Mouse (Mus musculus): ENCODE results near the gene Gm44965. TPM values are rescaled to one million over a fixed set of nuclear protein-coding genes. Genes with fewer than 3 reads are reported as not detected.

Gene Gm44965
- total RNA-seq, 2 experiments from 2014 or later: 2.0 TPM; not detected in 1

DNA sequence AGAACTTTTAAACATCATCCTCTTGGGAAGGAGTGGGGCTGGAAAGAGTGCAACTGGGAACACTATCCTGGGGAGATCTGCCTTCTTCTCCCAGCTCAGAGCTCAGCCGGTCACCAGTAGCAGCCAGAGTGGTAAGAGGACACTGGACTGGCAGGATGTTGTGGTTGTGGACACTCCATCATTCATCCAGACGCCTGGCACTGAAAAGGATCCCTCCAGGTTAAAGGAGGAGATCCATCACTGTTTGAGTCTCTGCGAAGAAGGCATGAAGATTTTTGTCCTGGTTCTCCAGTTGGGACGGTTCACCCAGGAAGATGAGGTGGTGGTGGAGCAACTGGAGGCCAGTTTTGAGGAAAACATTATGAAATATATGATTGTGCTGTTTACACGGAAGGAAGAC is 65.0 kb downstream of the Gm44965 start:
- DNase-seq (ENCODE audit: low spot score in 2 of 2): no peak

DNA sequence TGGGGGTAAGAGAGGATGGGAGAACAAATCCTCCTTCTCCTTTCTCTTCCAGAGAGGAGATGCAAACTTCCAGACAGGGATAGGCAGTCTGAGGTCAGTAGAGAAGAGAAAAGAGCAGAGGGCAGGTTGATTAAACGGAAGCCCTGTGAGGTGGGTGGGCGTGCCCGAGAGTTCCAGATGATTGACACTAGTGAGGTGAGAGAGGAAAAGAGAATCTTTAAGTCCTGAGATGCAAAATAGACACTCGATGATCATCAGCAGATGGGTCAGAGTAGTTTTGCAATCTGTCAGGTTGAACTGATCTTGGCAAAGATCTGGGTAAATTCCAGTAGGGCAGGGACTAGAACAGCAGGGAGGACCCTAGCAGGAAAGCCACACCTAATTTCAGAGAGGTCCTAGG is 71.0 kb downstream of the Gm44965 start:
- DNase-seq (ENCODE audit: low spot score in 2 of 2): no peak

DNA sequence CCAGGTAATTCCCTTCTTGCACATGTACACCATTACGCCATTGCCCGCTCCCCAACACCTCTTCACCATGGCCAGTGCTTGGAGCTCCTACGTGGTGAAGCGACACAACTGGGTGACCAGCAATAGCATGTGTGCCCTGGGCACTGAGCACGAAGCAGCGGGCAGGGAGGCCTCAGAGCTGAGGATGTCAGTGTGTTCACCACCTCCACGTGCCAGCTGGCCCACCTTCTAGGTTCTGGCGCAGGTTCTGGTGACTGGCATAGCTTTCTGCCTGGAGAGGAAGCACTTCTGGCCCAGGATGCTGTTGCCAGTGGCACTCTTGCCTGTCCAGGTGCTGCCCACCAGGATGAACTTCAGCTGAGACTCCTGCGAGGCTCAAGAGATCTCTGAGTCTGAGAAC is 71.7 kb downstream of the Gm44965 start:
- no peak for DNase-seq (ENCODE audit: low spot score in 2 of 2)

DNA sequence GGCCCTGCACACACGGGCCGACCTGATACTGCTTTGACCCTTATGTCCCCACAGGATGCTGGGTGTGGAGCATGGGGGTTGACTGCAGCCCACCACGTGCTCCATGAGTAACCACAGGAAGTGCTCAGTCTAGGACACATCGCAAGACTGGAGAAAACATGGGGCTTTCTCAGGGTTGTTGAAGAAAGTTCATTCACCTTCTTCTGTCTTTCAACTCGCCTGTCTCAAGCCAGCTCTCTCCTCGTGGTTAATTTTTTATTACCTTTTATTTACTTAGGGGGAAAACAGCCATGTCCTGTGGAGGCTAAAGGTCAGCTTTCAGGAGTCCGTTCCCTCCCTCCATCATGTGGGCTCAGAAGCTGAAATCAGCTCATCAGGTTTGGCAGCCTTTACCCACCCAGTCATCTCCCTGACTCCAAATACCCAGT is 72.4 kb downstream of the Gm44965 start:
- no peak for DNase-seq (ENCODE audit: low spot score in 2 of 2)

DNA sequence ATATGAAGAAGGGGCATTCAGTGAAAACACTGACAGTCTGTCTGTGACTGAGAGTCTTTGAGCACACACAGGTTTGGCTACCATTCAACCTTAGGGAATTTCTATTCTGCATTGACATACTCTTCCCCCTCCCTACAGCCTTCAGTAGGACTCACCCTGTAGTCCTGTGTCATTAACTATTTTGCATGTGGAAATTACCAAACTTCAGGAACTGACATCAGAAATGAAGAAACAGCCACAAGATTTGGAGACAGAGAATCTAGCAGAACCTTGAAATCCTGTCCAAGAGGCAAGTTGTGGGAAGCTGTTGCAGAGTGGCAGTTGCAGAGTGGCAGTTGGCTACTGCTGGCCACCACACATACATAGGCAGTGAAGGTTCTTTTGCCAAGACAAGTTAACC is 74.3 kb downstream of the Gm44965 start:
- no peak for DNase-seq (ENCODE audit: low spot score in 2 of 2)

Other genes starting within 250 kb of the Gm44965 start
- 10 to 100 TPM; 47.5 to 50.8 TPM for gene Krba1, start 198.4 kb upstream of the Gm44965 start, total RNA-seq (2021)
- 10 to 100 TPM; 64.1 to 64.7 TPM for gene Zfp467, start 148.1 kb upstream of the Gm44965 start, total RNA-seq (2021)
- gene Sspo, start 145.7 kb upstream of the Gm44965 start, total RNA-seq (2021): 1 to 10 TPM; 2.6 to 4.0 TPM
- gene Atp6v0e2, start 56.3 kb upstream of the Gm44965 start, total RNA-seq (2021): 10 to 100 TPM; 55.8 to 57.0 TPM
- gene Lrrc61, start 39.1 kb upstream of the Gm44965 start, total RNA-seq (2021): 10 to 100 TPM; 42.8 to 43.5 TPM
- gene Rarres2, start 21.2 kb upstream of the Gm44965 start, total RNA-seq (2021): 100 to 1,000 TPM in 1 of 2 experiments, 10 to 100 TPM in 1; 82.0 to 161 TPM
- gene Gm45021, start 4.3 kb upstream of the Gm44965 start, total RNA-seq (2021): not detected
- 10 to 100 TPM; 59.7 to 61.5 TPM for gene Repin1, start 58 bp upstream of the Gm44965 start, total RNA-seq (2021)
- gene Zfp775, start 8.1 kb downstream of the Gm44965 start, total RNA-seq (2021): 10 to 100 TPM in 1 of 2 experiments, 1 to 10 TPM in 1; 7.8 to 10.0 TPM
- 1 to 10 TPM; 2.1 to 3.3 TPM for gene AI854703, start 32.8 kb downstream of the Gm44965 start, total RNA-seq (2021)
- gene Gimap8, start 53.3 kb downstream of the Gm44965 start, total RNA-seq (2021): 10 to 100 TPM; 10.8 to 12.0 TPM
- 1 to 10 TPM; 7.2 to 9.3 TPM for gene Gimap9, start 82.2 kb downstream of the Gm44965 start, total RNA-seq (2021)
- gene Gimap4, start 90.6 kb downstream of the Gm44965 start, total RNA-seq (2021): 10 to 100 TPM; 40.8 to 48.9 TPM
- gene Gimap6, start 114.3 kb downstream of the Gm44965 start, total RNA-seq (2021): 10 to 100 TPM; 70.3 to 72.9 TPM
- 1 to 10 TPM; 2.8 to 6.3 TPM for gene Gm28053, start 124.7 kb downstream of the Gm44965 start, total RNA-seq (2021)
- not detected for gene Gimap7, start 124.7 kb downstream of the Gm44965 start, total RNA-seq (2021)
- 10 to 100 TPM; 16.3 to 18.0 TPM for gene Gimap1, start 145.1 kb downstream of the Gm44965 start, total RNA-seq (2021)
- 10 to 100 TPM; 19.9 to 24.1 TPM for gene Gimap5, start 152.3 kb downstream of the Gm44965 start, total RNA-seq (2021)
- 1 to 10 TPM in 1 of 2 experiments, under 1 TPM in 1; 0.81 to 1.2 TPM for gene Gimap3, start 176.9 kb downstream of the Gm44965 start, total RNA-seq (2021)
- gene Tmem176a, start 247.0 kb downstream of the Gm44965 start, total RNA-seq (2021): 100 to 1,000 TPM; 194 to 220 TPM
- gene Tmem176b, start 247.6 kb downstream of the Gm44965 start, total RNA-seq (2021): 100 to 1,000 TPM; 443 to 458 TPM